In genomic region chr3:148448888-148449287, GRCm38 (mm10) we compare ENCODE assay signal across 21 mouse cellular contexts.
"Had no signal": no experiment of that assay in that cellular context is flagged by ENCODE, and none has a peak within 500 bp of the region (broad histone marks: within the 10 kb centered on the region; RNA-seq: fewer than 3 reads in every experiment).

No protein-coding gene starts in this region.

- H3K9me3 ChIP-seq: intestine, embryonic 15.5 days; limb, embryonic 12.5 days; limb, embryonic 15.5 days; neural tube, embryonic 13.5 days had no signal

- H3K4me2 ChIP-seq: intestine, embryonic 15.5 days; limb, embryonic 12.5 days; limb, embryonic 15.5 days; liver, embryonic 11.5 days; lung, embryonic 14.5 days; neural tube, embryonic 13.5 days had no signal

- DNase-seq: kidney, adult 11 months; kidney, adult 9 months; kidney, postnatal 36 days; layer of hippocampus, postnatal 36 days; liver, postnatal 0 days; right cerebral cortex, adult 18-20 months; right cerebral cortex, postnatal 14 days; right cerebral cortex, postnatal 4 days; thymus, postnatal 25 days had no signal

- H3K36me3 ChIP-seq: intestine, embryonic 15.5 days; limb, embryonic 12.5 days; limb, embryonic 15.5 days; neural tube, embryonic 13.5 days had no signal

- ATAC-seq: liver, postnatal 0 days; lung, postnatal 0 days had no signal

- H3K4me1 ChIP-seq: intestine, embryonic 15.5 days; limb, embryonic 12.5 days; limb, embryonic 15.5 days; neural tube, embryonic 13.5 days had no signal

- H3K9ac ChIP-seq: intestine, embryonic 15.5 days; limb, embryonic 12.5 days; limb, embryonic 15.5 days; liver, embryonic 14.5 days; liver, postnatal 0 days; lung, embryonic 14.5 days; neural tube, embryonic 13.5 days had no signal

- H3K4me3 ChIP-seq: intestine, embryonic 15.5 days; left cerebral cortex, adult 2 months; limb, embryonic 12.5 days; limb, embryonic 15.5 days; myocyte; neural tube, embryonic 13.5 days had no signal

- H3K27ac ChIP-seq: intestine, embryonic 15.5 days; kidney, postnatal 0 days; left cerebral cortex, adult 2 months; limb, embryonic 12.5 days; limb, embryonic 15.5 days; liver, embryonic 14.5 days; macrophage; neural tube, embryonic 13.5 days had no signal

- H3K27me3 ChIP-seq: intestine, embryonic 15.5 days; limb, embryonic 12.5 days; limb, embryonic 15.5 days; neural tube, embryonic 13.5 days had no signal
